Mouse (Mus musculus): ENCODE measurements around the gene Usp29.

DNA sequence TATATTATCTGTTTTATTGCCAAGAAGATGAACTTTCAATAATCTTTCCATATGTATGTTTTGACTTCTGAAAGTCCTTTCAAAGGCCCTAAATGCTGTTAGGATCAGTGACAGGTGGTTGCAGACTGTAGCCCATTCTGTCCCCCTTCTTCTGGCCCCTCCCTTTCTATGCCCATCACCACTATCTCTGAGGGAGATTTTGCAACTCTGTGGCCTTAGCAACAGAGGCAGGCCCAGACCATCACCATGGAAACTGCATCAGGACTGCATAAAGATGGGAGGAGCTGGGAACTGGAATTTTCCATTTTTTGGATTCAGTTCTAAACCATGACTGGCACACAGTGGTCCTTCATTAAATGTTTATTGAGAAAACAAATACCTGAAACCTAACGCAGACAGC, 139.2 kb downstream of the Usp29 start:
- TF ChIP-seq CTCF (conservative IDR thresholded peaks at IDR 0.05 in 1 of 2, IDR thresholded peaks at IDR 0.05 in 1 of 2; ENCODE audit: low read depth in 2 of 2, low read length in 2 of 2) (no peak), POLR2A (IDR thresholded peaks at IDR 0.05; ENCODE audit: low read depth, low read length) (no peak), POLR2AphosphoS2 (IDR thresholded peaks at IDR 0.05; ENCODE audit: low read depth, low read length) (no peak), EP300 (IDR thresholded peaks at IDR 0.05; ENCODE audit: low read length) (no peak), KAT2A (IDR thresholded peaks at IDR 0.05; ENCODE audit: insufficient replicate concordance, low read length) (no peak), ZC3H11A (IDR thresholded peaks at IDR 0.05; ENCODE audit: low read depth, low read length) (no peak), SMC3 (IDR thresholded peaks at IDR 0.05; ENCODE audit: low read depth, low read length) (no peak), TCF12 (IDR thresholded peaks at IDR 0.05; ENCODE audit: low read depth, low read length) (no peak), MAZ (IDR thresholded peaks at IDR 0.05; ENCODE audit: low read depth, low read length) (no peak), ZMIZ1 (IDR thresholded peaks at IDR 0.05; ENCODE audit: low read depth, low read length) (no peak), ZNF384 (IDR thresholded peaks at IDR 0.05; ENCODE audit: low read depth, low read length) (no peak), USF2 (conservative IDR thresholded peaks at IDR 0.05; ENCODE audit: low read depth, low read length) (no peak)

All from CH12.LX (cell line).